Mouse (Mus musculus): ENCODE measurements around the gene St6gal1. TPM values are rescaled to one million over a fixed set of nuclear protein-coding genes. Genes with fewer than 3 reads are reported as not detected.

The St6gal1 gene
- polyA plus RNA-seq, 1 experiment from 2014 or later, result 17.5 TPM

DNA sequence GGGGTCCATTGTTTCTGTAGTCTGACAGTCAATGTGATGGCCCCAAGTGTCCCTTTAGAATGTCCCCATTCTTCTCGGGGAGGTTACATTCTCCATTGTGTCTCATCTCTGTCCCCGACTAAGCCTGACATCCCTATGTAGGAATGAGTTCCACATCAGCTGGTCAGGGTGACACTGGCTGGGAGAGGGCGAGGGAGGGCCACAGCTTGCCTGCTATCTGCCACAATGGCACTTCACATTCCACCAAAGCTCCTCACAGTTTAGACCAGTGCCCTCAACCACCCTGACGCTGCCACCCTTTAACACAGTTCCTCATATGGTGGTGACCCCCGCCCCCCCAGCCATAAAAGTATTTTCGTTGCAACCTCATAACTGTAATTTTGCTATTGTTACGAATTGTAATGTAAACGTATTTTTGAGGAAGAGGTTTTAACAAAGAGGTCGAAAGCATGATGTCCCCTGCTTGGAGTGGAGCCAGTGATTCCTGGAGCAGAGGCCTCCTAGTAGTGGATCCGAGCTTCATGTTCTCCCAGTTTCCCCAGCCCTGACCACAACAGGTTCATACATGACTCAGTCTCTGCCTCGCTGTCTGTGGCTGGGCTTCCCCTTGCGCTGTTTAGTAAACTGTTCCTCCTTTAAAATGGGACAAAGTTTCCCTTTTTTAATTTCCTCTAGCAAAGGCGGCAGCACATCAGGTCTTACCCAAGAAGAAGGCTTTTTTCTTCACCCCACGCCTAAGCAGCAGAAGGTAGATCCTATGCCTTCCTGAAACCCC, 47.4 kb downstream of the St6gal1 start:
- no peaks in the 10 kb centered on the region for H3K9me3 ChIP-seq (replicated peaks)
- no peaks in the 10 kb centered on the region for H3K27me3 ChIP-seq (ENCODE audit: low read depth, poor library complexity, severe bottlenecking)
- no peak overlapping the region for H3K4me3 ChIP-seq
- no peak for DNase-seq (ENCODE audit: low spot score)
- H3K27ac ChIP-seq (replicated peaks), result peak overlapping the region; percentile 38; the same call in 1 of the 2 replicates
- 76% methylated on average over 14 of the region's 14 CpGs for WGBS
- H3K36me3 ChIP-seq, result no peaks in the 10 kb centered on the region
- peaks cover 62% of the 10 kb centered on the region for H3K4me1 ChIP-seq

DNA sequence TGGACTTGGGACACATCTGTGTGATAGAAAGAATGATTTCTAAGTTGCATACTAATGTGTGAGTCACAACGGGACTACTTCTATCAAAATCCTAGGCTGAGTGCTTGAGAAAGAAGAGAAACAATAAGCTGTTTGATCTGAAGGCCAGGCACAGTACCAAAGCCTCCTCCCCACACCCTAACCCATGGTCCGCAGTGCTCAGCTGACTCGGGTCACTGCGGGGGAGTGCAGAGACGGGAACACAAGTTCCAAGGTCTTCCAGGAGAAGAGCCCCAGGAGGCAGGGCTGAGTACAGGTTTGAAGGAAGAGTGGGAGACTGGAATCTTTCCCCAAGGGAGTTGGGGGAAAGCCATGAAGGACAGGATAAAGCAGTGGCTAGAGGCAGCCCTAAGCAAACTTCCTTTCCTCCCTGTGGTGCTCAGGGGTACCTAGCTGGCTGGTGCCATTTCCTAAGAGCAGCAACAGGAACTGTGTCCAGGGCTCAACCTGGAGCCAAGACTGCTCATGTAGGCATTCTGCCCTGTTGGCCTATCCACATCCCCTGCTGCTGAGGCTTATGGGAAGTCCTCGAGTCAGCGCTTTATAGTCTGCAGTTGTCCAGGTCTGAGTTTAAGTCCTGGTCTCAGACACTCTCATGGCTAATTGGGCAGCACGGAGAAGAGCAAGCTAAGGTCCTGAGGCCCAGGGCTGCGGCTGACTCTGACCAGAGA, 48.1 kb downstream of the St6gal1 start:
- H3K27ac ChIP-seq (replicated peaks), result peak overlapping the region; percentile 58; the same call in 1 of the 2 replicates
- WGBS, result 62% methylated on average over 9 of the region's 9 CpGs
- no peaks in the 10 kb centered on the region for H3K27me3 ChIP-seq (ENCODE audit: low read depth, poor library complexity, severe bottlenecking)

DNA sequence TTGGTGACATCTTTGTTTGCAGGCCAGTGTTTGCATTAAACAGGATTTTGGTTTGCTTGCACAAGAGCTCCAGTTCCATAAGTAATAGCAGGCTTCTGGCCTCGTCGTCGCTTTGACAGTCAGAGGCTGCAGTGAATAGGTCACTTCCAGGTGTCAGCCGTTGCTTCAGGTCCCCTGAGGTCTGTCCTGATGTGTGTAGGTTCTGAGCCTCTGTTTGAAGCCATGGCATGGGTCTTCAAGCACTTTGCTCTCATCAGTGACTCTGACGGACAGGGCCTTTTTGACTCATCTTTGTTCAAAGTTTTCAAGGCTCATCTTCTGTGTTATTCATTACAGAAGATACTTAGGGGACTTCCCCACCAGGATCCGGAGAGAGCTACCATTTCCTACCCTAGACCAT, 49.5 kb downstream of the St6gal1 start:
- Histone ChIP-seq H3K27me3 (ENCODE audit: low read depth, poor library complexity, severe bottlenecking) (no peaks in the 10 kb centered on the region), H3K36me3 (no peaks in the 10 kb centered on the region), H3K9me3 (replicated peaks) (no peaks in the 10 kb centered on the region), H3K27ac (replicated peaks) (no peak overlapping the region), H3K4me1 (peaks cover 60% of the 10 kb centered on the region), H3K4me3 (no peak overlapping the region)
- no peak for DNase-seq (ENCODE audit: low spot score)
- WGBS, result 69% methylated on average over 6 of the region's 6 CpGs

More for the DNA sequence above, 48.1 kb downstream of the St6gal1 start:
- no peak for DNase-seq (ENCODE audit: low spot score)
- Histone ChIP-seq H3K4me1 (peaks cover 62% of the 10 kb centered on the region), H3K4me3 (no peak overlapping the region), H3K36me3 (no peaks in the 10 kb centered on the region), H3K9me3 (replicated peaks) (no peaks in the 10 kb centered on the region)

DNA sequence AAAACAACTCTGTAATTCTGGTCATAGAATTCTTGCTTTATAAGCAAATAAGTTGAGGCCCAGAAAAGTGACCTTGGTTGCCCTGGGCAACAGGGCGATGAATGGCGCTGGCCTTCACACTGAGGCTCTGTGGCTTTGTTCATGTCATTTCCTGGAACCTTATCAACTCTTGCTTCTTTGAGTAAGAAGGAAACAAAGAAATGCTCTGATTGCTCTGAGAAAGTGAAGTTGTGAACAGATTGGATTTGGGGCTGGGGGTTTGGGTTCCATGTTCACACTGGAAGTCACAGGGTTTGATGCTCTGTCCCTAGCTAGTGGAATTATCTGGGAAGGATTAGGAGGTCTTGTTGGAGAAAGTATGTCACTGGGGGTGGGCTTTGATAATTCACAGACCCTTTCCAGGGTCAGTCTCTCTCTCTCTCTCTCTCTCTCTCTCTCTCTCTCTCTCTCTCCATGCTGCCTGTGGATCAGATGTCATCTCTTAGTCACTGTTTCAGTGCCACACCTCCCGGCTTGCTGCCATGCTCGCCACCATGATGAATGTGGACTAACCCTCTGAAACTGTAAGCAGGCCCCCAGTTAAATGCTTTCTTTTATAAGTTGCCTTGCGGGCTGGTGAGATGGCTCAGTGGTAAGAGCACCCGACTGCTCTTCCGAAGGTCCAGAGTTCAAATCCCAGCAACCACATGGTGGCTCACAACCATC, 50.2 kb downstream of the St6gal1 start:
- no peaks in the 10 kb centered on the region for H3K27me3 ChIP-seq (ENCODE audit: low read depth, poor library complexity, severe bottlenecking)
- no peak for DNase-seq (ENCODE audit: low spot score)
- H3K27ac ChIP-seq (replicated peaks), result no peak overlapping the region; the same call in 1 of the 2 replicates
- H3K4me3 ChIP-seq, result no peak overlapping the region
- WGBS, result 84% methylated on average over 7 of the region's 7 CpGs
- no peaks in the 10 kb centered on the region for H3K36me3 ChIP-seq
- H3K4me1 ChIP-seq, result peaks cover 53% of the 10 kb centered on the region
- no peaks in the 10 kb centered on the region for H3K9me3 ChIP-seq (replicated peaks)

DNA sequence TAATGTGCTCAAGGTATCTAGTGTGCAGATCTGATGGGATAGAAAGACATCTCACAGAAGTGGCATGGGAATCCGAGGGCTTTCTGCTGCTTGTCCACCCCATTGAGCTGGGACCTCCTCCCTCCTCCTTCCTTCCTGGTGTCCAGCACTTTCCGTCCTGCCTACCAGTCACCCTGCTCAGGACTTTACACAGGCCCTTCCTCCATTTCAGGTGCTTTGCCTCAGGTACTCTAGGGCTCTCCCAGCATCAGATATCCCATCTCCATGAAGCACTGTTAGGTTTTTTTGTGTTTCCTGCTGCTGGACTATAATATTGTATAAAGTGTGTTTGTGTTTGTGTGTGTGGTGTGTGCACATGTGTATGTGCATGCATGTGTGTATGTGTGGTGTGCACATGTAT, 51.1 kb downstream of the St6gal1 start:
- H3K4me3 ChIP-seq, result no peak overlapping the region
- peaks cover 44% of the 10 kb centered on the region for H3K4me1 ChIP-seq
- H3K27ac ChIP-seq (replicated peaks), result no peak overlapping the region
- H3K36me3 ChIP-seq, result no peaks in the 10 kb centered on the region
- H3K27me3 ChIP-seq (ENCODE audit: low read depth, poor library complexity, severe bottlenecking), result no peaks in the 10 kb centered on the region
- DNase-seq (ENCODE audit: low spot score), result no peak
- WGBS, result 84% methylated on average over 2 of the region's 2 CpGs
- no peaks in the 10 kb centered on the region for H3K9me3 ChIP-seq (replicated peaks)

DNA sequence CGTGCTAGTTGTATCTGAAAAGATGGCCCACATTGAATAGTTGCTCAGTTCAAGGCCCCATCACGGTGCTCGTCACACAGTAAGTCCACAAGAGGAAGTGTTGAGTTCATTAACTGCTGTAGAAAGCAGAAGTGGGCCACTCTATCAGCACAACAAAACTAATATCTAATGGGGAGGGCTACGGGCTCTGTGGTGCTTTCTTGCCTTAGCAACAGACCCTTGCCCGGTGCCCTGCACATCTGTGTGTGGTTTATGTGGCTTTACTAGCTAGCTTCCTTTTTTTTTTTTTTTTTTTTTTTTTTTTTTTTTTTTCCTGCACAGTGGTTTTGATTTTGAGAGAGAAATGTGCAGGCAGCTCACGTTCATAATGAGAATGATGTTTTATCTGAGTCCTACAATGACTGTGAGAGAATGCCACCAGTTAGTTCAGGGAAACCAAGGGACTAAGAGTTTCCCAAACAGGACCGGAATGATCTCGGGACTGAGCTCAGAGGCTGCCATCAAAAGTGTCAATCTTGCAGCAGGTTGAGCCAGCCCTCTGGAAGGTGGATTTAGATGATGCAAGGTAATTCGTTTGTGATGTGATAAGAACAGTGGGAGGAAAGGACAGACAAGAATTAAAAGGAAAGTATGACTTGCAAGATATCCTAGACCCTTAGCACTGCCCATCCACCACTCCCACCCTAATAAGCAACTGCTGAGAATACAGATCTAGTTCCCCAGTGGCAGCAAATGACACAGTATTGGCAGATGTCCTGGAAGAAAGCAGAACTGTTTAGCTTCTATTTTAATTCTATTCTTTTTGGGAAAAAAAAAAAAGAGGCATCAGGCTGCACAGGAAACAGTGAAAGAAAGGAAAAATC, 55.6 kb downstream of the St6gal1 start:
- DNase-seq (ENCODE audit: low spot score), result no peak
- WGBS, result 80% methylated on average over 9 of the region's 9 CpGs
- Histone ChIP-seq H3K27ac (replicated peaks) (no peak overlapping the region), H3K4me1 (no peaks in the 10 kb centered on the region), H3K4me3 (no peak overlapping the region), H3K36me3 (no peaks in the 10 kb centered on the region), H3K9me3 (replicated peaks) (no peaks in the 10 kb centered on the region), H3K27me3 (ENCODE audit: low read depth, poor library complexity, severe bottlenecking) (no peaks in the 10 kb centered on the region)

DNA sequence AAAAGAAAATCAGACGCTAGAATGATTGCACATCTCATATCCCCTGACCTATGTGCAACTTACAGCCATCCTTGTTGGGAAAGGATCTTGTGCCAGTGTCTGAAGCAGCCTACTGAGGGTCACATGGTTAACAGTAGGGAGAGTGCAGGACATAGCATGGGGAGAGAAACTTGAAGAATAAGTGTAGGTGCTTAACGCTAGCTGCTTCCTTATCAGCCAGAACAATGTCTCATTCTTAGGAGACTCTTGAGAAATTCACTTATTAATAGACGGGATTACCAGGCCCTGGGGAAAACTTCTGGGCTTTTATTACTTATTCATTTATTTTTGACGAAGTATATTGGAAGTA, 56.2 kb downstream of the St6gal1 start:
- H3K27me3 ChIP-seq (ENCODE audit: low read depth, poor library complexity, severe bottlenecking), result no peaks in the 10 kb centered on the region
- no peak overlapping the region for H3K4me3 ChIP-seq
- 85% methylated on average over 4 of the region's 4 CpGs for WGBS
- no peaks in the 10 kb centered on the region for H3K4me1 ChIP-seq
- no peak overlapping the region for H3K27ac ChIP-seq (replicated peaks)
- no peaks in the 10 kb centered on the region for H3K36me3 ChIP-seq
- H3K9me3 ChIP-seq (replicated peaks), result no peaks in the 10 kb centered on the region
- no peak for DNase-seq (ENCODE audit: low spot score)

DNA sequence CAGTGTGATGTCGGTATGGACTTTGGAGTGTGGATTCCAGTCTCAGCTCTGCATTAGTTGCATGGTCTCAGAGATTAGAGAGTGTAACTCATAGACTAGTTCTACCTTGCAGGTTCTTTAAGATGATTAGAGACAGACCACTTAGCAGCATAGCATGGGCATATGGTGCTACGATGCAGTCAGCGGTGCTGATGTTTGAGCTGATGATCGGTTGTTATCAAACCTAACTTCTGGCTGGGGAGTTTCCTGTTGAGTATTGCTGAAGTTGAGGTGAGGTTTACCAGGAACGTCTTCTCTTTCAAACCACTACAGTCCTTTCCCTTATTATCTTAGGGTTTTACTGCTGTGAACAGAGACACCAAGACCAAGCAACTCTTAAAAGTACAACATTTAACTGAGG, 57.7 kb downstream of the St6gal1 start:
- no peaks in the 10 kb centered on the region for H3K36me3 ChIP-seq
- WGBS, result 88% methylated on average over 5 of the region's 5 CpGs
- no peaks in the 10 kb centered on the region for H3K9me3 ChIP-seq (replicated peaks)
- no peak overlapping the region for H3K4me3 ChIP-seq
- DNase-seq (ENCODE audit: low spot score), result no peak
- H3K27ac ChIP-seq (replicated peaks), result no peak overlapping the region
- no peaks in the 10 kb centered on the region for H3K4me1 ChIP-seq
- no peaks in the 10 kb centered on the region for H3K27me3 ChIP-seq (ENCODE audit: low read depth, poor library complexity, severe bottlenecking)

DNA sequence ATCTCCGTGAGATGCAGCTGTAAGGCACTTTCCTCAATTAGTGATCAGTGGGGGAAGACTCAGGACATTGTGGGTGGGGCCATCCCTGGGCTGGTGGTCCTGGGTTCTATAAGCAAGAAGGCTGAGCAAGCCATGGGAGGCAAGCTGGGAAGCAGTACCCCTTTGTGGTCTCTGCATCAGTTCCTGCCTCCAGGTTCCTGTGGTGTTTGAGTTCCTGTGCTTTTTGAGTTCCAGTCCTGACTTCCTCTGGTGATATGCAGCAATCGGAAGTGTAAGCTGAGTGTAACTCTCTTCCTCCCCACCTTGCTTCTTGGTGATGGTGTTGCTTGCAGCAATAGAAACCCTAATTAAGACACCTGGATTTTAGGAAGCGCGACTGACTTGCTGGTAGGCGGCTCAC, 58.4 kb downstream of the St6gal1 start:
- DNase-seq (ENCODE audit: low spot score), result no peak
- Histone ChIP-seq H3K27ac (replicated peaks) (no peak overlapping the region), H3K9me3 (replicated peaks) (no peaks in the 10 kb centered on the region), H3K27me3 (ENCODE audit: low read depth, poor library complexity, severe bottlenecking) (no peaks in the 10 kb centered on the region), H3K4me3 (no peak overlapping the region), H3K4me1 (no peaks in the 10 kb centered on the region), H3K36me3 (peaks cover 3% of the 10 kb centered on the region)
- WGBS, result 91% methylated on average over 5 of the region's 5 CpGs

DNA sequence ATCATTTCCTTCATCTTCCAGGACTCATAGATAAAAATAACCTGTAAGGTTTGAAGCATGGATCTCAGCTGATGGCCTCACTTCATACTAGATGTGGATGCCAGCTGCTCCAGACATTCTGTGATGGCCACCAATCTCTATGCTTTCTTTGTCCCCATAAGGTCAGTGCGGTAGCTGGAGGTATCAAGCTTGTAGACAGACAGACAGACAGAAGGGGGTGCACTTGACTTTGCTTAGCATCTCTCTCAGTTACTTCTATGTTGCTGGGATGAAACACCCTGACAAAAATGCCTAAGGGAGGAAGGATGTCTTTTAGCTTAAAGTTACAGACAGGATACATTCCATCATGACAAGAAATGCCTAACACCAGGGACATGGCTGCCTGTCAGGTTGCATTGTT, 59.1 kb downstream of the St6gal1 start:
- Histone ChIP-seq H3K4me1 (no peaks in the 10 kb centered on the region), H3K36me3 (peaks cover 8% of the 10 kb centered on the region), H3K9me3 (replicated peaks) (no peaks in the 10 kb centered on the region), H3K27ac (replicated peaks) (no peak overlapping the region), H3K4me3 (no peak overlapping the region), H3K27me3 (ENCODE audit: low read depth, poor library complexity, severe bottlenecking) (no peaks in the 10 kb centered on the region)
- WGBS, result 89% methylated on average over 1 of the region's 1 CpGs
- DNase-seq (ENCODE audit: low spot score), result no peak

DNA sequence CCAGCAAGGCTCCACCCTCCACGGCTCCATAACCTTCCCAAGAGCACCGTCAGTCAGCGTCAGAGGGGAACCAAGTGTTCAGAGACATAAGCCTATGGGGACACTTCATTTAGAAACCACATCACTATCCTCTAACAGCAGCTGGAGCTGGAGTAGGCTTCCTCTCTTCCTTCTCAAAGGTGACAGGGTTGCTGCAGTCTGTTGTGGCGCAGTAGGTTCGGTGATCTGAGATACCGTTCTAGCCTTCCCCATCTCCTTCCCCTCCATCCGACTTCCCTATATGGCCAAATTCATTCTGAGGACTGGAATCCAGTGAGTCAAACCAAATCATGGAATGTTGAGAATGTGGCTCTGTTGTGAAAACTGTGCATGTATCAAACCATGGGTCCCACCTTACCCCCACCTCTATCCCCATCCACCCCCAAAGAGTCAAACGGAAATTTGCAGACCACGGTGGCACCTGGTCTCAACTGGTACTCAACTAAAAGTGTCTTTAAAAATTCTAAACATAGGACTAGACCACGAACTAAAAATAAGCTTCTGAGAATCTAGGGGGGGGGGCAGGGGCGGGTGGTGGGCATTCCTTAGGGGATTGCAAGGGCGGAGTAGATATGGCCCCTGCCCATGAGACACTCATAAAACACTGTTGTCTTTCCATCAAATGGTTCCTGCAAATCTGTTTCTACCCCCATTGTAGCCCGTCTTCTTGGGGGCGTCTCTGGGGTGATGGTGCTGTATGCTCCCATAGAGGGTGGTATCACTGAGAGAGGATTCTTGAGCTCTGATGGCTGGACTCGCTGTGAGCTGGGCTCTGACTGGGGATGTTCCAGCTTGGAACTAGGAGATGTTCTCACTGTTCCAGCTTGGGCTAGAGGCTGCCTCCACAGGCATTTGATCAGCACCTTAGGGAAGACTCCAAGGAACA, 60.2 kb downstream of the St6gal1 start:
- Histone ChIP-seq H3K4me1 (no peaks in the 10 kb centered on the region), H3K9me3 (replicated peaks) (no peaks in the 10 kb centered on the region), H3K4me3 (no peak overlapping the region), H3K36me3 (peaks cover 8% of the 10 kb centered on the region), H3K27ac (replicated peaks) (no peak overlapping the region), H3K27me3 (ENCODE audit: low read depth, poor library complexity, severe bottlenecking) (no peaks in the 10 kb centered on the region)
- WGBS, result 86% methylated on average over 15 of the region's 15 CpGs
- no peak for DNase-seq (ENCODE audit: low spot score)

Measured in midbrain, embryonic 10.5 days (tissue).